Mouse (Mus musculus) lung, adult 2 months (tissue): ENCODE measurements around the gene Cmtm3.

Experiments
- CTCF ChIP-seq: fragments of 200-500 bp; IDR thresholded peaks from 2 replicates; pipeline ENCODE4 v1.5.1; 2011; ENCODE audit warnings: mild to moderate bottlenecking, low read length, control low read depth; ENCODE audit not compliant: insufficient read depth
- POLR2A ChIP-seq: fragments of 200-500 bp; IDR thresholded peaks from 2 replicates; pipeline ENCODE4 v1.6.1; 2011; ENCODE audit warnings: low read depth, mild to moderate bottlenecking, control low read depth, low read length, borderline replicate concordance; ENCODE audit errors: extremely low read depth

DNA sequence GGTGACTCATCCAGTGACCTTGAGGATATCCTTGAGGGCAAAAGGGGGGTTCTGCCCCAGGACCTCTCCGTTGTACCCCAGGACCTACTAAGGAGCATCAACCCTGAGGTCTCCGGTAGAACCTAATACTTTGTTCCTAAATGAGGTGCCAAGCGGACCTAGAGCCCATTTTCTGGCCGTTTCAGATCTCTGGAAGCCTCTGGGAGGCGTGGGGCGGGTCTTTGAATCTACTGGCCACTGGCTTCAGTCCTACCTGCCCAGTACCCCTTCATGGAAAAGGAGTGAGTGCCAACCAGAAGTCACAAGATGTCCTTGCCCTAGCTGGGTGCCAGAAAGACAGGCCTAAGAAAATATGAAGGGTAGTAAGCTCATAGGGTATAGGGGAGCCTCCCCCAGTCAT, 2.5 kb downstream of the Cmtm3 start:
- no peak for TF ChIP-seq CTCF
- TF ChIP-seq POLR2A: no peak
